Mouse (Mus musculus) layer of hippocampus, postnatal 10 days (tissue): ENCODE data around the gene Gli1. TPM values are rescaled to one million over a fixed set of nuclear protein-coding genes. Genes with fewer than 3 reads are reported as not detected.
A peak's percentile ranks its signal among the peaks of the same experiment; 100 is the strongest.

ENCODE experiments used
- DNase-seq, 2 experiments: peaks; one replicate each; pipeline ENCODE4 v3.0.0; 2021; ENCODE audit warnings: low spot score in 2 of 2
- total RNA-seq, 2 experiments: library from RNA; stranded (reverse); gene quantifications; 2 replicates each; pipeline ENCODE4 v1.2.3; 2021

Gli1 gene
- total RNA-seq, 2 experiments from 2014 or later = 1.7 to 3.1 TPM

DNA sequence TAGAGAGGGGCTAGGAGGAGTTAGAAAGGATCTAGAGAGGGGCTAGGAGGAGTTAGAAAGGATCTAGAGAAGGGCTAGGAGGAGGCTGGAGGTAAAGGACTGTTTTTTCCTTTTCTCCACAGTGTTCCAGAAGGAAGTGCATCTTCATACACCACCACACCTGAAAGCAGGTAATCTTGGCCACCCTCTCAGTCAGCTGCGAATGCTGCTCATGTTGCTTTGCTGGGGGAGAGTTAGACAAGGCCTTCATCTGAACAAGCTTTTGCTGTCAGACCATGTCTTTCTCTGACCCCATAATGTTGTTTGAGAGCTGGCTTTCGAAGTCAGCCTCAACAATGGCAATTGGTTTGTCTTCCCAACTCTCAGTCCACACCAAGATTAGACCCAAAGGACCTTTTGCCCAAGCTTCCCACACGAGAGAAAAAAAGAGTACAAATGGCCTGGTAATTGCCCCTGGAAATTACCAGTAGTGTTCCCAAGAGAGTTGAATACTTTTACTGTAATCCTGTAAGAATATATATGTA lies 48.1 kb downstream of the Gli1 start:
- no peak for DNase-seq

GRCm38 (mm10) chr10:127292987-127293538 lies 48.7 kb downstream of the Gli1 start:
- no peak for DNase-seq

- DNase-seq = no peak
Measured at GRCm38 (mm10) chr10:127291881-127292638, 49.7 kb downstream of the Gli1 start.

GRCm38 (mm10) chr10:127290930-127291880 lies 50.6 kb downstream of the Gli1 start:
- DNase-seq = peak; percentile 53 to 62

- DNase-seq = peak; percentile 99 to 100
Measured at GRCm38 (mm10) chr10:127290307-127290929, 51.4 kb downstream of the Gli1 start.

- DNase-seq = peak in 1 of 2 experiments; percentile 47
Measured at GRCm38 (mm10) chr10:127289573-127290191, 52.1 kb downstream of the Gli1 start.

DNA sequence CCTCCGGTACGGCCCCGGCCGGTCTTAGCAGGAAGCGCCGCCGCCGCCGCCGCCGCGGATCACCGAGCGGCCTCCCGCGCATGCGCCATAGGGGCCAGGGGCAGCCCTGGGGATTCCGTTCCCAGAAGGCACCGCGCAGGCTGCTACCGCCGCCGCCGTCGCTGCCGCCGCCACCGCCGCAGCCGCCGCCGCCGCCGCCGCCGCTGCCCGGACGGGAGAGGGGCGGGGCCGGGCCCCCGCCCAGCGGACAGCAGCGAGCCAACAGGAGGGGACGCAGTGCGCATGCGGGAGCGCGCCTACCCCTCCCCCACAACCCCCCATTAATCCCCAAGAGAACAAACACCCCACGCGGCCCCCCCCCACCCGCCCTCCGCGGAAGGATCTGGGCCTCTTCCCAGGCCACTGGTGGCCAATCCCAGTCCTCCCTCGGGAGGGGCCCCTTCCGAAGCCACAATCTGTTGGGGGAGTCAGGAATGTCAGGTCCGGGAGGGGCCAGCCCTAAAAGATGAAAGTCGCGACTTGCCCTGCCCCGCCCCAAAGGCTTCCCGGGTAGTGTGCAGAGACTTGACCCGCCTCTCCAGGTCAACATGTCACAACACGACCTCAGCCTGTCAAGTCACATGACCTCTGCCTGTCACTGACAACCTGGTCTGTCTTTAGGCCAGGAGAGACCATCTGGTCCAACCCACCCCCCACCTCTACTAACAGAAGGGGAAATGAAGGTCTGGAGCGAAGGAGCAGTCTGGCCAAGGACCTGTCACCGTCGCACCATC lies 52.8 kb downstream of the Gli1 start, which contains the start of gene Mbd6:
Gene Mbd6 (minus strand): TSS at position 219 of the 773 bp plus-strand sequence.
- peak; percentile 85 to 89 for DNase-seq

DNA sequence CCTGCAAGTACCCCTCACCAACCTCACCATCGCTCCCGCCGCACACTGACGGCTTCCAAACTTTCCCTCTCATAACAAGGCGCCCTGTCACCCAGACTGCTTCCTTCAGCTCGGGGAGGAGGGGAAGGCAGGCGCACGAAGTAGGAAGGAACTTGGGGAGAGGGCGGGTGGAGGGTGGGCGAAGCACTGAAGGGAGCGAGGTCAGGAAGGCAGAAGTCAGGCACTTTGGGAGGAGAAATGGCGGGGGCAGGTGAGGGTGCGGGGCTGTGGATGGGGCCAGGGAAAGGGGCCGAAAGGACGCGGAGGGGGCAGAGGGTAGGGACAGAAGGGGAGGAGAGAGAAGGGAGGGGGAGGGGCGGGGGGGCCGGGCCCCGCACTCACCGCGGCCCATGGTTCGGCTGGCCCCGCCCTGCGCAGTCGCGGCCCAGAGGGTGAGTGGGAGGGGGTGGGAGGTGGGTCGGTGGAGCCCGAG lies 53.4 kb downstream of the Gli1 start:
- no peak for DNase-seq

DNA sequence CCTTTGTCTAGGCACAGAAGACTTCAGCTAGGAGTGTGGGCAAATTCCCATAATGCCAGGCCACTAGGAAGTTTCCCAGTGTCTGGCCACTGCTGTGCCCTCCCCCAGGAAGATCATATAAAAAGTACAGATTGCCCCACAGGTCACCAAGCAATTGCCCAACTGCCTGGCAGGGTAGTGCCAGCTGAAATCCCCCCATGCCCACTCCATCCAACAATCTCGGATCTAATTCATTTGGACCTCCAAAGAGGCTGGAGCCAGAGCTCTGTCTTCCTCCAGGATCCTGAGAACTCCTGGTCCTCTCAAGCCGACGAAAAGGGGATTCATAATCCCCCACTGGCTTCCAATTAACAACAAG lies 53.9 kb downstream of the Gli1 start:
- no peak for DNase-seq

- DNase-seq = no peak
Measured at GRCm38 (mm10) chr10:127287271-127287935, 54.4 kb downstream of the Gli1 start.

DNA sequence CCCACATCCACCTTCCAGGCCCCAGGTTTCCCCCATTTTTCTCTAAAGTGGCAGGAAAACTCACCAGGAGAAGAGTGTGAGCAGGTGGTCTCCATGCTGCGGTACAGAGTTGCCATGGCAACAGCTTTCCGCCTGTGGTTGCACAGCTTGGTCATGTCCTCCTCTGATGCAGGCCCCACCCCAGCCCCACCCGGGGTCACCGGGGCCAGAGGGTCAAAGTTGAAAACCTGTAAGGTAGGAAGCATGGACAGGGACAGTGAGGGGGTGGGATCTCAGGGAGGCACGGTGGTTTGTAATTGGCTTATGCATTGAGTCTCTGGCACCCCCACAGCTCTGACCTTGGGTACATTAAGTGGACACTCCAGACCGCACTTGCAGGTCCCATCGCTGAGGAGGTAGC lies 55.0 kb downstream of the Gli1 start:
- no peak for DNase-seq

- DNase-seq = no peak
Measured at GRCm38 (mm10) chr10:127286194-127286593, 55.6 kb downstream of the Gli1 start.

DNA sequence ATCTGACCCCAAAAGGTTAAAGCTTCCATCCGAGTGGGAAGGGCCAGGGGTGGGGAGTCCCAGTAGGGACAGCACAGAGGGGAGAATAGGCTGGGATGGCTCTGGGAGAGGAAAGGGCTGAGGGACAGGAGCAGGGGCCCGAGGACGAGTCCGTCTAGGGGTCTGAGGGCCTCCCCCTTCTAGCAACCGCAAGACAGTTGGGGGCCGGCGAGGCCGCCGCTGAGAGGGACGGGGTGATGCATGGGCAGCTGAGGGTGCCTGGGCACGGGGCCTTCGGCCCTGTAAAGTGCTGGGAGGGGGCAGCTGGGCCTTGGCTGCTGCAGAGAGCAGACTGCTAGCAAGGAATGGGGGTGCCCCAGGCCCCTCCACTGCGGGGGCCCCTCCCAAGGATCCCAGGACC lies 56.1 kb downstream of the Gli1 start:
- no peak for DNase-seq

DNA sequence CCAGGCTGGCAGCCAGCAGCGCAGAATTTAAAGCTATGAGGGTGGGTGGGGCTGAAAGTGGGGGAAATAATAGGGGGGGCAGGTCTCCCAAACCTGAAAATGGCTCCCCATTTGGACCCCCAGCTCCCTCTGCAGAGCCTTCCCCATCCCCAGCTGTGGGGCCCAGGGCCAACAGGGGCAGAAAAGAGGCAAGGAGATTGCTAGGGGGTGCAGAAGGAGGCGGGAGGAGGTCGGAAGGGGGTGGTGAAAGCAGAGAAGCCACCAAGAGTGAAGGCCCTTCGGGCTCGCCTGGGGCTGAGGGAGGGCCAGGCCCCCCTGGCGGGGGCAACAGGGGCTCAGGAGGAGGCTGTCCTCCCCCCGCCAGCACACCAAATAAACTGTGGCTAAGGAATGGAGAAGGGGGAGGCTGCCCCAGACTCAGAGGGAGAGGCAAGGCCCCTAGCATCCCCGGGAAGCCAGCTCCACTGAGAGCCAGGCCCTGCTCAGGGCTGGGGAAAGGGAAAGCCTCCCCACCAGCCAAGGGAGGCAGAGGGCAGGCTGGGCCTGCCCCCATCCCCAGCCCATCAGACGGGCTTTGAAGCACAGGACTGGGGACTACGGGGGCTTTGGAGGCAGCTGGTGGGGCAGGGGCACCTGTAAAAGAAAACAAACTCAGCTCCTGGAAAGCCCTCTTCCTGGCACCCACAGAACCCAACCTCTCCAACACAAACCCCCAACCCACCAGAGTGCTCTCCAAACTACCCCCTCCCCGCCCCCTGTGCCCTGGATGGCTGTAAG lies 56.9 kb downstream of the Gli1 start:
- no peak for DNase-seq

DNA sequence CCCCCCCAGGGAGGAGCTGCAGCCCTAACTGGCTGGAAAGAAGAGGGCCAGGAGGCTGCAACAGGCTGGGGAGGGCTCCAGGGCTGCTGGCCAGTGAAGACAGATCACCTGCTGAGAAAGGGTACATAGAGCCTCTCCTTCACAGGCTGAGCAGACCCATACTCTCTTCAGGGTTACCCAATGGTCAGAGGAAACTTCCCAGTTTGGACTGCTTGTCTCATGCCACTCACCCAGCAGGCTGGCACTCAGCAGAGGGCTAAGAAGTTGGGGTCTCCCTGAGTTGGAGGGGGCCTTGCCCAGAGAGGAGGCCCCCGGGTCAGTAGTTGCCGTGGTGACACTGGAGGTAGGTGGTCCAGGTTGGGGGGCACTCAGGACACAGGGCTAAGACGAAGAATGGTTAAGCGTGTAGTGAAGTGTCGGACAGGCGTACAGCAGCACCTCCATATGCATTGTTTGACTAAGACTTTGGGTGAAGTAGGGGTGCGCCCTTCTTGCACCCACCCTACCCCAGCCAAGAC lies 57.6 kb downstream of the Gli1 start:
- DNase-seq = no peak

- no peak for DNase-seq
Measured at GRCm38 (mm10) chr10:127282620-127283215, 59.1 kb downstream of the Gli1 start.

DNA sequence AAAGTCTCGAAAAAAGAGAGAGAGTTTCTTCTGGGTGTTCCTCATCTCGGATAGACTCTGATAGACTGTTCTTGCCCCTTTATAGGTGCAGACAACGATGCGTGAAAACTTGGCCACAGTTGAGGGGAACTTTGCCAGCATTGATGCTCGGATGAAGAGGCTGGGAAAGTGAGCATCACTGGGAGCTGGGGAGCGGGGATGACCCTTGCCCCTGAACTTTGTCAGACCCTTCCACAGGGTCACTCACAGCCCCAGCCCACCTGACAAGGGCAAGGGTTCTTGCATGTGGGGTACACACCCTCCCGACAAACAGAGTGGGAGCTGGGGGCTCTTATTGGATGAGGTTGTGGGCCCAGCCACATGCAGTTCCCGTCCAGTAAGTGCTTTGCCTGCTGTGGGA lies 60.5 kb downstream of the Gli1 start:
- DNase-seq = no peak
